Mouse (Mus musculus): Measurements from ENCODE around the gene Mycbp2.

Mycbp2 gene

GRCm38 (mm10) chr14:103258745-103259144, 87.9 kb downstream of the Mycbp2 start:
- DNase-seq (ENCODE audit: low spot score): no peak

- DNase-seq (ENCODE audit: low spot score): no peak
Measured at GRCm38 (mm10) chr14:103256866-103257265, 89.7 kb downstream of the Mycbp2 start.

GRCm38 (mm10) chr14:103254311-103254710, 92.3 kb downstream of the Mycbp2 start:
- DNase-seq (ENCODE audit: low spot score): no peak

GRCm38 (mm10) chr14:103242020-103242419, 104.6 kb downstream of the Mycbp2 start:
- DNase-seq (ENCODE audit: low spot score): no peak

- no peak for DNase-seq (ENCODE audit: low spot score)
Measured at GRCm38 (mm10) chr14:103234770-103235169, 111.8 kb downstream of the Mycbp2 start.

GRCm38 (mm10) chr14:103233640-103234593, 112.7 kb downstream of the Mycbp2 start:
- DNase-seq (ENCODE audit: low spot score): no peak

GRCm38 (mm10) chr14:103222356-103222755, 124.3 kb downstream of the Mycbp2 start:
- DNase-seq (ENCODE audit: low spot score): no peak

GRCm38 (mm10) chr14:103221751-103222150, 124.9 kb downstream of the Mycbp2 start:
- DNase-seq (ENCODE audit: low spot score): no peak

GRCm38 (mm10) chr14:103216331-103216730, 130.3 kb downstream of the Mycbp2 start:
- no peak for DNase-seq (ENCODE audit: low spot score)

- no peak for DNase-seq (ENCODE audit: low spot score)
Measured at GRCm38 (mm10) chr14:103186658-103187057, 160.0 kb downstream of the Mycbp2 start.

GRCm38 (mm10) chr14:103186076-103186475, 160.5 kb downstream of the Mycbp2 start:
- no peak for DNase-seq (ENCODE audit: low spot score)

GRCm38 (mm10) chr14:103180096-103180495, 166.5 kb downstream of the Mycbp2 start:
- no peak for DNase-seq (ENCODE audit: low spot score)

- no peak for DNase-seq (ENCODE audit: low spot score)
Measured at GRCm38 (mm10) chr14:103162923-103163322, 183.7 kb downstream of the Mycbp2 start.

GRCm38 (mm10) chr14:103155685-103156084, 190.9 kb downstream of the Mycbp2 start:
- no peak for DNase-seq (ENCODE audit: low spot score)

- DNase-seq (ENCODE audit: low spot score): no peak
Measured at GRCm38 (mm10) chr14:103150139-103150538, 196.5 kb downstream of the Mycbp2 start.

GRCm38 (mm10) chr14:103131991-103132390, 214.6 kb downstream of the Mycbp2 start:
- DNase-seq (ENCODE audit: low spot score): peak; percentile 31

GRCm38 (mm10) chr14:103125756-103126155, 220.9 kb downstream of the Mycbp2 start:
- no peak for DNase-seq (ENCODE audit: low spot score)

GRCm38 (mm10) chr14:103114994-103115670, 231.5 kb downstream of the Mycbp2 start:
- DNase-seq (ENCODE audit: low spot score): no peak

GRCm38 (mm10) chr14:103112606-103113363, 233.8 kb downstream of the Mycbp2 start:
- no peak for DNase-seq (ENCODE audit: low spot score)

GRCm38 (mm10) chr14:103109971-103110370, 236.6 kb downstream of the Mycbp2 start:
- DNase-seq (ENCODE audit: low spot score): no peak

- no peak for DNase-seq (ENCODE audit: low spot score)
Measured at GRCm38 (mm10) chr14:103106301-103106700, 240.3 kb downstream of the Mycbp2 start.

- no peak for DNase-seq (ENCODE audit: low spot score)
Measured at GRCm38 (mm10) chr14:103102731-103103335, 243.8 kb downstream of the Mycbp2 start.
